Mouse (Mus musculus) lung, embryonic 16.5 days (tissue): ENCODE measurements around the gene Sema5a. TPM values are rescaled to one million over a fixed set of nuclear protein-coding genes. Genes with fewer than 3 reads are reported as not detected.

Source experiments
- ATAC-seq: fragments of 200-750 bp; cut with Nextera tagmentation; 2 replicates; pipeline ENCODE4 v1.8.0; 2017; ENCODE audit warnings: low read depth, mild to moderate bottlenecking, moderate library complexity
- H3K27ac ChIP-seq: fragments of 300-500 bp; sonication (generic); 2 replicates; pipeline ENCODE4 v1.5.1; 2014; ENCODE audit warnings: mild to moderate bottlenecking, control low read depth, low read length
- H3K27me3 ChIP-seq: fragments of 300-500 bp; sonication (generic); 2 replicates; pipeline ENCODE4 v1.6.1; 2014; ENCODE audit warnings: low read depth, low read length, mixed read lengths; ENCODE audit not compliant: control insufficient read depth, insufficient read depth
- H3K36me3 ChIP-seq: fragments of 300-500 bp; sonication (generic); 2 replicates; pipeline ENCODE4 v1.6.1; 2014; ENCODE audit warnings: low read length; ENCODE audit not compliant: control insufficient read depth, insufficient read depth
- H3K4me1 ChIP-seq: fragments of 300-500 bp; sonication (generic); replicated peaks from 2 replicates; pipeline ENCODE4 v1.6.1; 2014; ENCODE audit warnings: low read length, mixed read lengths; ENCODE audit not compliant: control insufficient read depth, insufficient read depth
- H3K4me2 ChIP-seq: fragments of 300-500 bp; sonication (generic); 2 replicates; pipeline ENCODE4 v1.6.1; 2014; ENCODE audit warnings: low read depth, low read length, control low read depth
- H3K4me3 ChIP-seq: fragments of 300-500 bp; sonication (generic); 2 replicates; pipeline ENCODE4 v1.5.1; 2014; ENCODE audit warnings: mild to moderate bottlenecking, low read length, control low read depth
- H3K9ac ChIP-seq: fragments of 300-500 bp; sonication (generic); 2 replicates; pipeline ENCODE4 v1.6.1; 2014; ENCODE audit warnings: low read length, control low read depth
- H3K9me3 ChIP-seq: fragments of 300-500 bp; sonication (generic); 2 replicates; pipeline ENCODE4 v1.6.1; 2016; ENCODE audit warnings: low read length; ENCODE audit not compliant: control insufficient read depth
- WGBS: fragments of 180-500 bp; shearing (Covaris S2); extraction: QIAGEN DNeasy Blood & Tissue Kit; methylation state at CpG from one replicate; pipeline ENCODE4 v1.1.7; 2014; 5-methylcytosine and 5-hydroxymethylcytosine counted together
- polyA plus RNA-seq: library from polyadenylated mRNA; unstranded; fragments of >200 nt; fragmentation: Nextera tagmentation; extraction: Ambion mirVana; gene quantifications from 2 replicates; pipeline ENCODE4 v1.2.1, GENCODE M21; 2015

The Sema5a gene
- polyA plus RNA-seq, 1 experiment from 2014 or later = 14.0 TPM

DNA sequence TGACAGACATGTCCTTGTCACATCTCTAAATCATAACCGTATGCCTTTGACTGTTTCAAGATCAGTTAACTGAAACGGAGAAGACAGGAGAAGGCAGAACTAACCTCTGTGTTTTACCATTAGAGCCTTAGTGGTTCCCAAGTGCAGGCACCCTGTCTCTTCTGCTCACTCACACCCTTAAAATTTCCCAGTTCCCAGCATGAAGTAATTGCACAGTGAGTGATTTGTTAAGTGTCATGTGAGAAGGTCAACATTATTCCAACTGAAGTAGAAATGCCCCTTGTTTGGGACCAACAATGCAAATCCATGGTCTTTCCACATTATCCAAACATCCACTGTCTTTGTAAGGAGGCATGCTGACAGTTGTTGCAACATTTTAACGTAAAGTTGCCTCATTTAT is 409.4 kb downstream of the Sema5a start:
- 35% methylated on average over 3 of the region's 3 CpGs for WGBS
- peak; percentile 86 for ATAC-seq

DNA sequence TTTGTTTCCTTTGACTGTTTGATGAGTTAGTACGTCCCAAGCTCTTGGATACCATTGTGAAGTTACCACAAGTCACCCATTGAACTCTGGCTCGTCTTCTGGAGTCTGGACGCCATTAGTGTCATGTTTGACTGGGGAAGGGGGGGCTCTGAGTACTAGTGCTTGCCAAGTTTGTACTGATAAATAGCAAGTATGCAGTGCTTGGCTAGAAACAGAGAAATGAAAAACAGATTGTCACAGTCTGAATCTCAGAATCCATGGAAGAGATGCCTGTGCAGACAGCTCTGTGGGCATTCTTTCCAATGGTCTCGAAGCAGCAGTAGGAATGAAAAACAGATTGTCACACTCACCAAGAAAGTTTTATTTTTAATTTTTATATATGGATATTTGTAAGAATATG is 411.4 kb downstream of the Sema5a start:
- WGBS = 51% methylated on average over 4 of the region's 4 CpGs
- peak; percentile 71 for ATAC-seq

More for the DNA sequence above, 409.4 kb downstream of the Sema5a start:
- H3K27me3 ChIP-seq = no peaks in the 10 kb centered on the region
- no peak overlapping the region for H3K27ac ChIP-seq
- H3K4me2 ChIP-seq = no peak overlapping the region
- H3K4me1 ChIP-seq = no peaks in the 10 kb centered on the region
- no peak overlapping the region for H3K4me3 ChIP-seq
- H3K9me3 ChIP-seq = no peaks in the 10 kb centered on the region
- no peaks in the 10 kb centered on the region for H3K36me3 ChIP-seq
- no peak overlapping the region for H3K9ac ChIP-seq

GRCm38 (mm10) chr15:32676446-32676845 is 431.8 kb downstream of the Sema5a start:
- H3K36me3 ChIP-seq = no peaks in the 10 kb centered on the region
- no peaks in the 10 kb centered on the region for H3K27me3 ChIP-seq
- no peak overlapping the region for H3K4me2 ChIP-seq
- H3K27ac ChIP-seq = no peak overlapping the region
- 59% methylated on average over 1 of the region's 1 CpGs for WGBS
- no peak overlapping the region for H3K9ac ChIP-seq
- no peak for ATAC-seq
- H3K9me3 ChIP-seq = no peaks in the 10 kb centered on the region
- no peak overlapping the region for H3K4me3 ChIP-seq
- no peaks in the 10 kb centered on the region for H3K4me1 ChIP-seq

More for the DNA sequence above, 411.4 kb downstream of the Sema5a start:
- Histone ChIP-seq H3K27ac (no peak overlapping the region), H3K9me3 (no peaks in the 10 kb centered on the region), H3K4me2 (no peak overlapping the region), H3K9ac (no peak overlapping the region), H3K27me3 (no peaks in the 10 kb centered on the region), H3K4me1 (no peaks in the 10 kb centered on the region), H3K4me3 (no peak overlapping the region), H3K36me3 (no peaks in the 10 kb centered on the region)

GRCm38 (mm10) chr15:32685152-32685551 is 440.5 kb downstream of the Sema5a start:
- no peak overlapping the region for H3K27ac ChIP-seq
- no peak overlapping the region for H3K4me2 ChIP-seq
- no peaks in the 10 kb centered on the region for H3K9me3 ChIP-seq
- no peaks in the 10 kb centered on the region for H3K27me3 ChIP-seq
- no peak overlapping the region for H3K9ac ChIP-seq
- WGBS = 65% methylated on average over 4 of the region's 4 CpGs
- no peaks in the 10 kb centered on the region for H3K4me1 ChIP-seq
- H3K4me3 ChIP-seq = no peak overlapping the region
- no peaks in the 10 kb centered on the region for H3K36me3 ChIP-seq
- ATAC-seq = no peak

DNA sequence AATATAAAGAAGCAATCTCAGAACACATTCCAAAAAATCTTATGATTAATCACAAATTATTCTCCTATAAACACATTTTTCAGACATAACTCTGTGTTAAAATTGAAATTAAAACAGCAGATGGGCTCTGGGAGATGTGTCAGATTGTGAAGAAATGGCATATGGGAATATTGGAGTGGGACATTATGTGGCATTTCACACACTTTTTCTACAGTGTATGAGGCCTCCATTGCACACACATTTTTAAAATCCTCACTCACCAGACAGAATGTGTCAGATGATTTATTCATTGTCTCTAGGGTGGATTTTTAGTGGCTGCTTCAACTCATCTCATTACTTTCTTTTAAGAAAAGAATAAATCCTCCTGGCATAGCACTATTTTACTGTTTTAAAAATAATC is 446.4 kb downstream of the Sema5a start:
- no peaks in the 10 kb centered on the region for H3K9me3 ChIP-seq
- ATAC-seq = no peak
- no peaks in the 10 kb centered on the region for H3K27me3 ChIP-seq
- no peak overlapping the region for H3K9ac ChIP-seq
- H3K4me1 ChIP-seq = no peaks in the 10 kb centered on the region
- no peaks in the 10 kb centered on the region for H3K36me3 ChIP-seq
- H3K4me3 ChIP-seq = no peak overlapping the region
- H3K4me2 ChIP-seq = no peak overlapping the region
- H3K27ac ChIP-seq = no peak overlapping the region

DNA sequence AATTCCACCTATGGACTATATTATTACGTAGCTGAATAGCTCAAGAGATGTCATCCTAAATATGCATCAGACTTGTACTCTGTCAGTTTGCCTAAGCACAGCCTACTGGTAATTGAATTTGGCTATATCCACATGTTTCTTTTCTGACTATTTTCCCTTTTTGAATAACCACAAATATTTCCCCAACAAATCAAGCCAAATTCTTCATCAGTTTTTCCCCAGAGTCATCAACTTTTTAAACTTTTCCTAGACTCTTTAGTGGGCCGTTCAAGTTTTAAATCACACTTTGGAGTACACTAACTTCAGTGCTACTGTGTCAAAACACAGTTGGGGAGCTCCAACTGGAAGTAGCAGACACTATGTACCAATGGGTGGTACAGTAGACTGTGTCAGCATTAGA is 448.4 kb downstream of the Sema5a start:
- no peak for ATAC-seq
- Histone ChIP-seq H3K27me3 (no peaks in the 10 kb centered on the region), H3K27ac (no peak overlapping the region), H3K9ac (no peak overlapping the region), H3K4me1 (no peaks in the 10 kb centered on the region), H3K4me3 (no peak overlapping the region), H3K36me3 (no peaks in the 10 kb centered on the region), H3K4me2 (no peak overlapping the region), H3K9me3 (no peaks in the 10 kb centered on the region)
- 88% methylated on average over 2 of the region's 2 CpGs for WGBS

GRCm38 (mm10) chr15:32717298-32717985 is 472.8 kb downstream of the Sema5a start:
- H3K4me1 ChIP-seq = no peaks in the 10 kb centered on the region
- 67% methylated on average over 4 of the region's 4 CpGs for WGBS
- ATAC-seq = peak; percentile 26; the same call in 1 of the 2 replicates
- no peak overlapping the region for H3K4me2 ChIP-seq
- no peak overlapping the region for H3K4me3 ChIP-seq
- no peaks in the 10 kb centered on the region for H3K36me3 ChIP-seq
- H3K27ac ChIP-seq = no peak overlapping the region
- H3K9ac ChIP-seq = no peak overlapping the region
- no peaks in the 10 kb centered on the region for H3K27me3 ChIP-seq
- no peaks in the 10 kb centered on the region for H3K9me3 ChIP-seq

DNA sequence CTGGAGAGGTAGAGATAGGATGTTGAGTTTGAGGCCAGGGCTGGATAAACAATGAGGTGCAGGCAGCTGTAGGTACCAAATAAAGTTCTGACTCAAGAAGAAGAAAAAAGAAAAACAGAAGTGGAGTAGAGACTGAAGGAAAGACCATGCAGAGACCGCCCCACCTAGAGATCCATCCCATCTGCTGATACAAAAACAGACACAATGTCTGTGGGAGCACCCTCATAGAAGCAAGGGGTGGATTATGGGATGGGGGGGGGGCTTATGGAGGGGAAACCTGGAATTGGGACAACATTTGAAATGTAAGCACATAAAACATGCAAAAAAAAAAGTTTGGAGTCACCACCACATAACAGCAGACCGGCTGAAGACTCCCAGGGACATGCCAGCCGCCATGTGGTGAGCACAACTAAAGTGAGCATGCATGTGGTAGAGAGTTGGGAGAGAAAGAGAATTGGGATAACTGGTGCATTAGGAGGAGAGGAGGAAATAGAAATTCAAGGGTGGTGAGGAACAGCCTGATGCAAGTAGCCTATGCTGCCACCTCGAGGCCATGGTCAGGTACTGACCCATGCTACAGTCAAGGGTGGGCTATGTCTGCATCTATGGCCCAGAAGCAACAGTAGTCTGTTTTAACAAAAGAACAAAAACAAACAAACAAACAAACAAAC is 473.8 kb downstream of the Sema5a start:
- 34% methylated on average over 4 of the region's 4 CpGs for WGBS
- ATAC-seq = peak; percentile 86
- no peak overlapping the region for H3K4me2 ChIP-seq
- no peaks in the 10 kb centered on the region for H3K9me3 ChIP-seq
- no peak overlapping the region for H3K9ac ChIP-seq
- no peaks in the 10 kb centered on the region for H3K27me3 ChIP-seq
- H3K4me1 ChIP-seq = no peaks in the 10 kb centered on the region
- H3K4me3 ChIP-seq = no peak overlapping the region
- no peak overlapping the region for H3K27ac ChIP-seq
- H3K36me3 ChIP-seq = no peaks in the 10 kb centered on the region

GRCm38 (mm10) chr15:32718964-32719311 is 474.3 kb downstream of the Sema5a start:
- WGBS = 89% methylated on average over 1 of the region's 1 CpGs

More at GRCm38 (mm10) chr15:32718964-32719311, 474.3 kb downstream of the Sema5a start:
- Histone ChIP-seq H3K4me3 (no peak overlapping the region), H3K4me2 (no peak overlapping the region), H3K4me1 (no peaks in the 10 kb centered on the region), H3K27ac (no peak overlapping the region), H3K36me3 (no peaks in the 10 kb centered on the region), H3K27me3 (no peaks in the 10 kb centered on the region), H3K9ac (no peak overlapping the region), H3K9me3 (no peaks in the 10 kb centered on the region)
- ATAC-seq = no peak
